Mouse (Mus musculus) bone marrow, adult 2 months (tissue): ENCODE measurements at regions not wholly inside any gene's neighbourhood (a gene's known extent, or its start where the extent isn't known, plus 50 kb on each side); places are given as distances from the start of the nearest gene placed in this dataset.

Experiments used
- CTCF ChIP-seq: fragments of 200-500 bp; IDR thresholded peaks from 2 replicates; pipeline ENCODE4 v1.5.1; 2011; ENCODE audit warnings: low read length, control low read depth; ENCODE audit not compliant: control insufficient read depth, insufficient read depth
- POLR2A ChIP-seq: fragments of 200-500 bp; IDR thresholded peaks from 2 replicates; pipeline ENCODE4 v1.6.1; 2011; ENCODE audit warnings: low read depth, mild to moderate bottlenecking, control low read depth, low read length, borderline replicate concordance; ENCODE audit not compliant: control insufficient read depth

GRCm38 (mm10) chr2:146571857-146572256 lies 59.7 kb upstream of the Ralgapa2 start:
- no peak for TF ChIP-seq POLR2A
- TF ChIP-seq CTCF, result no peak
